Mouse (Mus musculus): ENCODE measurements around the gene Capzb.
A peak's percentile ranks its signal among the peaks of the same experiment; 100 is the strongest.

DNA sequence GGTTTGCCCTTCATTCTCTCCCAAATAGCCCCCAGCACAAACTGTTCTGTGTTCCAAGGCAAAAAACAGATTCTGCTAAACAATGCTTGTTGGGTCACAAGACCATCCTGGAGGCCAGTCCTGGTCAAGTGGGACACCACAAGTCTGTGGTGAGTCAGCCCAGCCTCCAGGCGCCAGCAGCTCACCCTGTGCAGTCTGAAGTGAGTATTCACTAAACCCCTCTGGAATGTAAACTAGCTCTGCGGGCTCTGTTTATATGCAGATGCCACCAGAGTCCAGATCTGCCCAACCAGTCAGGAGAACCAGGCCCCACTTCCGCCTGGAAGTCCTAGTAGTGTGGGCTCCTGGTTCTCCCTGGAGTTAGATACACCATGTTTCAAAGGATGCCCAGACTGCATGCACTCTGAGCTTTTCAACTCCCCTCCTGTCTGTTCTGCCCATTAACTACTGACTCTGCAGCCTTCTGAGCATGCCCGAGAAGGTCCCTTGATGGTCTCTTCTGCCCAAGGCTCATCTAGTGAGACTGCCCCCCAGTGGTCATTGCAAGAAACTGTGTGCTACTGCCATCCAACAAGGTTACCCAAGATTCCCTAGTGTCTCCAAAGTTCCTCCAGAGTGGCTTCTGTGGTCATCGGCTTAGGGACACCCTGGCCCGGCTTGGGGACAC, 39.9 kb downstream of the Capzb start:
- peak; percentile 52; the same call in 1 of the 2 replicates for TF ChIP-seq CTCF (IDR thresholded peaks at IDR 0.05; ENCODE audit: extremely low read depth, insufficient read depth, insufficient read length, insufficient replicate concordance)
- no peak for TF ChIP-seq POLR2A (IDR thresholded peaks at IDR 0.05; ENCODE audit: low read depth, low read length)

Data from spleen, adult 2 months (tissue).